Mouse (Mus musculus) forelimb bud, embryonic 11.5 days (tissue): ENCODE results near the gene Ptpre.

Source experiments
- DNase-seq: peaks from one replicate; pipeline ENCODE4 v3.0.0-alpha.2; 2012; ENCODE audit warnings: low read depth, low spot score

The Ptpre gene

DNA sequence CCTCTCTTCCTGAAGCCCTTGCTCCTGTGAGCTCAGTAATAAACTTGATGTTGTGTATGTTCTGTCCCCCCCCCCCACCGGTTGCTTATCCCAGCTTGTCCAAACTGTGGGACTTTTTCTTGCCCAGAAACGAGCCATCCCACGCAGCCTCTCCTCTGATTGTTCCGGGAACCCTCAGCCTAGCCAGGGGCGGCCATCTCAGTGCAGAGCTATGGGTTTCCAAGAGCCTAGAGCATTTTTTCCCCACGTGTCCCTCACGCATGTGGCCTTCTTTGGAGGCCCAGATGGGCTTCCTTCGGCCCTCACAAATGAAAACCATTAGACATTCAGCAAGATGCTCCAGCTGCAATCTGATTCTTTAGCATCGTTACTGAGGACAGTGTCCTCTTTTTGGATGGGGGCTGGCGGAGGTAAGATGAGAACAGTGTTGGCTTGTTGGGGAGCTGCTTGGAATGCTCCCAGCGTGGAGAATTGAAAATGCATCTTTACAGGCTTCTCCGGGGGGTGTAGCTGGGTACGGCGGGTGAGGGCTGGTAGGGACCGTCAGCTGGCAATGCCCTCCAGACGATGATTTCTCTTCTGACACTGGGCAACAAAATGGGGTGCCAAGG, 41.5 kb downstream of the Ptpre start:
- DNase-seq: no peak

- DNase-seq: no peak
These were observed 43.2 kb downstream of the Ptpre start for GRCm38 (mm10) chr7:135580306-135581091.

DNA sequence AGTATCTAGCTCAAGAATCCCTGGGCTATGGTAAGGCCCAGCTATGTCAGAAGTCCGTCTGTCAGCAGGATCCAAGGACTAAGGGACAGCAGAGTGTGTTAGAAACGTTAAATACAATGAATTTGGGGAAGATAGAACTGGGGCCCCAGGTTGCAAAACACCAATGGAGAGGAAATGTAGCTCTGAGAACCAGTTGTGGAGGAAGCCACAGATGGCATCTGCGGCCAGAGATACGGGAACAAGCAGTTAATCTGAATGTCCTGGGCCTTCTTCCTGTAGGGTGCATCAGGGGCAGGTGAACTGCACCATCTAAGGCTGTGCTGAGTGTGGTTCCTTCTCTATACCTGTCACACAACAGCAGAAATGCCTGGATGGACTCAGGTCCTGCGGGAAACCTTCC, 43.8 kb downstream of the Ptpre start:
- no peak for DNase-seq

GRCm38 (mm10) chr7:135585125-135585687, 47.9 kb downstream of the Ptpre start:
- no peak for DNase-seq

DNA sequence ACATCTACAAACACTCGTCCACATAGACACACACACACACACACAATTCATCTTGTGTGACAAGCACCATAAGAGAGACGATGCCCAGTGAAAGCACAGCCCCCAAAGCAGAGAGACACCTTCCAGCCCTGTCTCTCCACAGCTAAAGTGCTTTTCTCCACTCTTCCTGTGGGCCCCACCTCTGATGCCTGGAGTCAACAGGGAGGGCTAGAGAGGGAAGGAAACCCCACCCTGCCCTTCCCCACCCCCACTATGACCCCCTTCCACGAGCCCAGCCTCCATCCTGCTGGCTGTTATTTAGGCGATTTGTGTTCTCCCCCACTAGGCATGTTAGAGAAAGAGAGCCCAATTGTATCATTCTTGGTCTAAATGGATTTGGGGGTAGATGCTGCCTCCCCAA, 49.1 kb downstream of the Ptpre start:
- DNase-seq: no peak

DNA sequence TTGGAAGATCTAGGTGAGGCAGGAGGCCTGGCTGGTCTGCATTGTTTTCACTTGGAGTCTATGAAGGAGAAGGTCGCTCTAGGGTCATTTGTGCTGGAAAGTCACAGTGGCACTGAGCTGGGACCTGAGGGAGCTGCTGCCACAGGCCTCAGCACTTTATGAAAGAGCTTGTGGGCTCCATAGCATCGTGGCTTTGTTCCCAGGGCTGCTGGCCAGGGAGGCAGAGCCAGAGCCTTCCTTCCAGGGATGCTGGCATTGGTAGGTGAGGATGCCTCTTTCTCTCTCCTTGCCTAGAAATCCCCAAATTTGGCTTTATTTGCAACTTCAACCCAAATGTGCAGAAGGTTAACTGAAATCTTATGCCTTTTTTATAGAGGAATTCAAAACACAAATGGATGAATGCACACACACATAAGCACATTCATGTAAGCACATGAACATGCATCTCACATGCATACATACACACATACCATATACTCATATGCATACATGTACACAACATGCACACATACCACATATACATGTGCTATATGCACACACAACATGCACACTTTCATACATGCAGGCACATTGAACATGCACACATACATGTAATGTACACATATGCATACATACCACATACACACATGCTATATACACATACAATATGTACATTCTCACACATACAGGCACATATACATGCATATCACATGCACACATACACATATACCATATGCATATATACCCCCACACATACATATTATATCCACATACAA, 50.7 kb downstream of the Ptpre start:
- DNase-seq: no peak

DNA sequence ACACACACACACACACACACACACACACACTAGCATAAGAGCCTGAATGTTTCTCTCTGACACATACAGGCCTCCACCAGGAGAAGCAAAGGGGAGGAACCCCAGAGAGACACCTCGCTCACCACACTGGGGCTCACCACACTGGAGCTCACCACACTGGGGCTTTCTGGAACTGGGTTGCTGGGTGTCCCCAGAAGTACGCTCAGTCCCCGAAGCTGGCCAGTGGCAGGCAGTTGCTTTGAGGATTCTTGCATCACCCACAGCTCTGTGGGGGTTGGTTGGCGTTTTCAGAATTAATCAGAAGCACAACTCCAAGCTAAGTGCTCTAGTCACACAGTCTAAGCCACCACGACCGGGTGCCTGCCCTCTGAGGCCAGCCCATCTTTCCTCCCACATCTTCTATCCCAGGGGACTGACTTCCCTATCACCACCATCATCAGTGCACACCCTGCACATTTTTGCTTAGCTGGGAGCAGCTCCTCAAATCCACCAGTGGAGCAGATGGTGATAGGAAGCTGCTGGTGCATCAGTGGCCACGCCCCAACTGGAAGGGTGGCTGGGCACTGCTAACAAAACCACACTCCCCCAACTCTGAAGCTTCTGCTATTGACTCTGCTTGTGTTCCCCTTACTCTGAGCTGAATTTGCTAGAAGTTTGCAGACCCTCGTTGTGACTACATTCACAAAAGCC, 51.5 kb downstream of the Ptpre start:
- DNase-seq: no peak

DNA sequence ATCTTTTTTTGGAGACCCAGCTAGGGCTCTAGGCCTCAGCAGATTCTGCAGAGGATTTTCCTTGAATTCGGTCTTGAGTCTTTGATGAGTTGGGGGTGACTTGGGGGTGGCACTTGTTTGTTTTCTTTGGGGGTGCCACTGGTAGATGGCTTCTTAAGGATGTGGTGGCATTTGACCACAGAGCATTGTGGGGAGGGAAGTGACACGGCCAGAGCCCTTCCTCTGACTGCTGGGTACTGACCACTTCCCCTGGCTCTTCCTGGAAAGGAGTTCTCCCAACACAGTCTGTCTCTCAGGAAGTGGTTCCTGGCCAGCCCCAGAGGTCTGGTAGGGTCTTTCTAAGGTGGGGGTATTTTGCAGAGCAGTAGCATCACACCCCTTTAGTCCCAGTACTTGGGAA, 54.2 kb downstream of the Ptpre start:
- no peak for DNase-seq

GRCm38 (mm10) chr7:135593286-135593685, 56.0 kb downstream of the Ptpre start:
- DNase-seq: no peak

- no peak for DNase-seq
These were observed 56.5 kb downstream of the Ptpre start for GRCm38 (mm10) chr7:135593825-135594224.

DNA sequence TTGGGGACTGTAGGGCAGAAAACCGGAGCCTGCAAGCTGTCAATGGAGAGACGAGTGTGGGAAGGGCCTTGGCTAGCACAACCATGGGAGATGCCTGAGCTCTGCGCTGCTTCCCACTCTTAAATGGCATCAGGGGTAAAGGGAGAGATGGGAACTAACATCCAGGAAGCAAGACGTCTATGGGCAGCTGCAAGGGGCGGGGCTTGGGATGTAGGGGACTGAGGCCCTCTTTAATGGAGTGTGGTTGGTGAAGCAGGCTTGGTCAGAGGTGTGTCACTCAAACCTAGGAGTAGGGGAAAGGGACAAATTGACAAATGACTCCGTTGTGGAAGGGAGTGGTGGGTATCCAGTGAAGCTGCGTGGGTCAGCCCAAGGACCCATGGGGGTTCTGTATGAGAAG, 57.4 kb downstream of the Ptpre start:
- DNase-seq: no peak

DNA sequence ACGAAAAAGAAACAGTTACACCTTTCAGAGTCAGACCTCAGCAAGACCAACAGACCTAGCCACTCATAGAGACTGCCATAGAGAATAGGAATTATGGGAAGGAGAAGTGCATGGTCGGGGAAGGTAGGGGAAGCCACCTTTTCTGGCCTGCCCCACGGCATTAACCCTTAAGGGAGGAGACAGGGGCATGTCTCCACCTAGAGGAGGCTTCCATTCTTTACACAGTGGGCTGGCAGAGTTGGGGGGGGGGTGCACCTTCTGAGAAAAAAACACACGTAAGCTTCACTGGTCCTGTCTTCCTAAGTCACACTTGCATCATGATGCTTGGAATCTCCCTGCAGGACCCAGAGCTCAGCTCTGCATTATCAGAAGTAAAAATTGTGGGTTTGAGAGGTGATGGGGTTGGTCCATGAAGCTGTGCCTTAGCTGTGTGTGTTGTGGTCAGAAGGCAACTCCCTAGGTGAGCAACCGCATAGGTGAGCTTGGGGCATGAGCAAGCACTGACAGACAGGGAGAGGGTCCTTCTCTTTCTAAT, 58.4 kb downstream of the Ptpre start:
- no peak for DNase-seq

DNA sequence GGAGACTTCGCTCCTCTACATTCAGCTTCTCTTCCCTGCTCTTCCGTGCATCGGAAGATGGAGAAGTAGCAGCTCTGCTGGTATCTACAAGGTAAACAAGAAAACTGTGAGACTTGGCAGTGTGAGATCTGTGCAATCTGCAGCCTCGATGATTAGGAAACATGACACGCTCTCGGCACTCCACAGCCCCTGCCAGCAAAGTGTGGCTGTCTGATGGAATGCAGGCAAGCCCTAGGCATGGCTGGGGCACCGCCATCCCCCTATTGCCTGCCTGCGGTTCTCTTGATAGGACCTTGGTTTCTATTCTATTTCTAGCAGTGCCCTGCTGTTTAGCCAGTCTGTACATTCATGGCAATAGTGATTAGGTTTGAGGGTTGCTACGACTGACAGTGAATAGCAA, 59.7 kb downstream of the Ptpre start:
- DNase-seq: no peak

- DNase-seq: no peak
These were observed 60.5 kb downstream of the Ptpre start for GRCm38 (mm10) chr7:135597604-135598289.

DNA sequence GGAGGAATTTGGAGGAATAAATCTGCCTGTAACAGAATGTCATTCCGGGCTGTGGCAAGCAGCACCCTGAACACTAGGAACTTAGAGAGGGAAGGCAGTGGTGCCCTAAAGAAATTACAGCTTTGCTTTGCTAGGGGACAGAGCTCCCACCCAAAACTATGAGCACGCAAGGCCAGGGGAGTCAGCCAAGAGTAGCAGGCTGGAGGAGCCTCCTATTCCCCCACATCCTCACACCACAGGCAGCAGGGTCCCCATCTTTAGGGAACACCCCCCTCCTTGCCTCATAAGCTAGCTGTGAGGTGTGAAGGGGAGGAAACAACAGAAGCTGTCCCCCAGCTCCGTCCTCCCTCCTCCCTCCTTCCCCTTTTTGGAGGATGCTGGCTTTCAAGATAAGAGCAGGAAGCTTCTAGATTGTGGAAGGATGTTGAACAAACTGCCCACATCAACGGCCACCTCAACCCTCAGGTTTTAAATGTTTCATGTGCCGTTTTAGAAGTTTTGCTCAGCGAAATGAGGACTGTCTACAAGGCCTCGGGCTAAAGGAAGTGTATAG, 61.1 kb downstream of the Ptpre start:
- no peak for DNase-seq

- DNase-seq: no peak
These were observed 62.8 kb downstream of the Ptpre start for GRCm38 (mm10) chr7:135600076-135600475.

GRCm38 (mm10) chr7:135601607-135602006, 64.3 kb downstream of the Ptpre start:
- no peak for DNase-seq

DNA sequence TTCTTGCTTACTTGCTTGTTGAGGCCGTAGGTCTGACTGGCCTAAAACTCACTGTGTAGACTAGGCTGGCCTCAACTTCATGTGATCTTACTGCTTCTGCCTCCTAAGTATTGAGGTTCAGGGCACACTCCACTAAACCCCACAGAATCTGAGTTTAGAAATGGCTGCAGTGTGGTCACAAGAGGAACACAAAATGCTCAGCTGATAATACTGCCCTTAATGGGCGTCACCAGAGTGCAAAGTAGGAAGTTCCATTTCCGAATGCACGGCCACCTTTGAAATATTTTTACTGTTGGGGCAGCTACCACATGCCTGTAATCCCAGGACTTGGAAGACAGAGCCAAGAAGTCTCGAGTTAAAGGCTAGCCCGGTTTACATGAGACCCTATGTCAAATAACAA, 65.0 kb downstream of the Ptpre start:
- DNase-seq: no peak

DNA sequence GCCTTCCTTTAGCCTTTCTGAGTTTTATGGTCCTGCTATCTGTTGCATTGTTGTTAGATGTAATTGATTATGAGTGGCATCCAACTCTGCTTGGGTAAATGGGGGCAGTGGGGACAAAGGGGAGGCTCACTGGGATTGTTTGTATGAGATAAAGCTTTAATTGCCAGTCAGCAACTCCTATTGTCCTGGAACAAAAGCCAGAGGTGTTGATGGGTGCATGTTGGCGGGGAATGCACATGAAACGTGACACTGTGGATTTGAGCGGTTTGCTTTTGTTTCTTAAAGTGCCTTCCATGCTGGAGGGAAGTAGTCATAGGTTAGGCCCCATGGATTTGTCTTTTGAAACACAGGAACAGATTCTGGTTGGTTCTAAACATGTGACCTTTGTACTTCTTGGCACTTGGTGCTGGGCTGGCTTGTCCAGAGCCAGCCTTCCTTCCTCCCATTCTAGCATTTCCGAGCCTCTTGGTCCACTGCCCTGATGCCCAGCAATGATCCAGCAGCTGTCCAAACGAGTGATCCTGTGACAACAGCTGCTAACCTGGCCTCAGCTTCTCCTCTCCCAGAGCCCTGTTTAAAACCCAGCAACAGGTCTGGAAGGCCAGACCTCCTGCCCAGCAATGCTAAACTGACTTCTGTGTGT, 65.7 kb downstream of the Ptpre start:
- DNase-seq: no peak
